Mouse (Mus musculus) intestine, embryonic 16.5 days (tissue): ENCODE data around the gene Prr22. TPM values are rescaled to one million over a fixed set of nuclear protein-coding genes. Genes with fewer than 3 reads are reported as not detected.

ENCODE experiments used
- ATAC-seq: fragments of 200-750 bp; cut with Nextera tagmentation; 2 replicates; pipeline ENCODE4 v1.8.0; 2017; ENCODE audit warnings: moderate TSS enrichment, moderate library complexity
- H3K27ac ChIP-seq: fragments of 300-500 bp; sonication (generic); 2 replicates; pipeline ENCODE4 v1.5.1; 2014; ENCODE audit warnings: mild to moderate bottlenecking, low read length
- H3K27me3 ChIP-seq: fragments of 300-500 bp; sonication (generic); replicated peaks from 2 replicates; pipeline ENCODE4 v1.6.1; 2014; ENCODE audit warnings: low read length, control low read depth, mixed read lengths; ENCODE audit not compliant: control insufficient read depth, insufficient read depth
- H3K36me3 ChIP-seq: fragments of 300-500 bp; sonication (generic); 2 replicates; pipeline ENCODE4 v1.6.1; 2014; ENCODE audit warnings: low read length, control low read depth; ENCODE audit not compliant: control insufficient read depth, insufficient read depth
- H3K4me1 ChIP-seq: fragments of 300-500 bp; sonication (generic); 2 replicates; pipeline ENCODE4 v1.6.1; 2014; ENCODE audit warnings: low read length, control low read depth, mixed read lengths; ENCODE audit not compliant: control insufficient read depth, insufficient read depth
- H3K4me2 ChIP-seq: fragments of 300-500 bp; sonication (generic); 2 replicates; pipeline ENCODE4 v1.6.1; 2014; ENCODE audit warnings: low read depth, low read length, control low read depth
- H3K4me3 ChIP-seq: fragments of 300-500 bp; sonication (generic); 2 replicates; pipeline ENCODE4 v1.5.1; 2014; ENCODE audit warnings: mild to moderate bottlenecking, low read length
- H3K9ac ChIP-seq: fragments of 300-500 bp; sonication (generic); 2 replicates; pipeline ENCODE4 v1.6.1; 2014; ENCODE audit warnings: low read depth, low read length
- H3K9me3 ChIP-seq: fragments of 300-500 bp; sonication (generic); 2 replicates; pipeline ENCODE4 v1.6.1; 2016; ENCODE audit warnings: low read length, control low read depth; ENCODE audit not compliant: control insufficient read depth
- WGBS: fragments of 180-500 bp; shearing (Covaris S2); extraction: QIAGEN DNeasy Blood & Tissue Kit; methylation state at CpG from one replicate; pipeline ENCODE4 v1.1.7; 2014; 5-methylcytosine and 5-hydroxymethylcytosine counted together
- polyA plus RNA-seq: library from polyadenylated mRNA; unstranded; fragments of >200 nt; fragmentation: Nextera tagmentation; extraction: Ambion mirVana; gene quantifications from 2 replicates; pipeline ENCODE4 v1.2.1, GENCODE M21; 2015

Prr22 gene
- 0.84 and 1.6 TPM in 2 replicates for polyA plus RNA-seq

GRCm38 (mm10) chr17:56769950-56770349 is at the start of gene Prr22:
Gene Prr22 (plus strand): TSS chr17:56770250.
- Histone ChIP-seq H3K27me3 (no peaks in the 10 kb centered on the region), H3K9ac (no peak within 1 kb of the TSS), H3K4me3 (no peak within 1 kb of the TSS), H3K4me1 (peaks cover 5% of the 10 kb centered on the region), H3K9me3 (no peaks in the 10 kb centered on the region), H3K36me3 (peaks cover 25% of the 10 kb centered on the region), H3K27ac (no peak within 1 kb of the TSS), H3K4me2 (no peak within 1 kb of the TSS)
- no peak for ATAC-seq
- 93% methylated on average over 5 of the region's 5 CpGs for WGBS

GRCm38 (mm10) chr17:56722441-56722840 is 47.6 kb upstream of the Prr22 start:
- no peak overlapping the region for H3K9ac ChIP-seq
- no peak overlapping the region for H3K4me3 ChIP-seq
- no peak overlapping the region for H3K4me2 ChIP-seq
- H3K27ac ChIP-seq, result no peak overlapping the region
- H3K4me1 ChIP-seq, result peaks cover 24% of the 10 kb centered on the region
- H3K9me3 ChIP-seq, result no peaks in the 10 kb centered on the region
- H3K27me3 ChIP-seq, result no peaks in the 10 kb centered on the region
- H3K36me3 ChIP-seq, result peaks cover 20% of the 10 kb centered on the region
- WGBS, result 44% methylated on average over 5 of the region's 5 CpGs
- no peak for ATAC-seq

- Histone ChIP-seq H3K9me3 (no peaks in the 10 kb centered on the region), H3K9ac (0 out of 2 replicates have a peak overlapping the region, but pooled peaks have one; percentile 4), H3K27me3 (no peaks in the 10 kb centered on the region), H3K4me2 (no peak overlapping the region), H3K4me1 (peaks cover 34% of the 10 kb centered on the region), H3K36me3 (peaks cover 20% of the 10 kb centered on the region), H3K27ac (no peak overlapping the region), H3K4me3 (no peak overlapping the region)
- no peak for ATAC-seq
- 76% methylated on average over 11 of the region's 11 CpGs for WGBS
Measured at GRCm38 (mm10) chr17:56723419-56724161, 46.5 kb upstream of the Prr22 start.

GRCm38 (mm10) chr17:56727029-56727649 is 42.9 kb upstream of the Prr22 start:
- Histone ChIP-seq H3K27ac (no peak overlapping the region), H3K9me3 (no peaks in the 10 kb centered on the region), H3K4me2 (peak overlapping the region; percentile 39), H3K4me3 (no peak overlapping the region), H3K4me1 (peaks cover 28% of the 10 kb centered on the region), H3K9ac (no peak overlapping the region), H3K27me3 (no peaks in the 10 kb centered on the region), H3K36me3 (peaks cover 13% of the 10 kb centered on the region)
- WGBS, result 13% methylated on average over 7 of the region's 7 CpGs
- ATAC-seq, result peak; percentile 27

GRCm38 (mm10) chr17:56727659-56728058 is 42.4 kb upstream of the Prr22 start:
- H3K9ac ChIP-seq, result peak overlapping the region; percentile 29; the same call in 1 of the 2 replicates
- H3K27ac ChIP-seq, result peak overlapping the region; percentile 46; the same call in 1 of the 2 replicates
- no peak overlapping the region for H3K4me3 ChIP-seq
- no peaks in the 10 kb centered on the region for H3K27me3 ChIP-seq
- H3K36me3 ChIP-seq, result peaks cover 12% of the 10 kb centered on the region
- H3K9me3 ChIP-seq, result no peaks in the 10 kb centered on the region
- WGBS, result 8% methylated on average over 12 of the region's 12 CpGs
- H3K4me2 ChIP-seq, result peak overlapping the region; percentile 39
- peaks cover 25% of the 10 kb centered on the region for H3K4me1 ChIP-seq
- ATAC-seq, result peak; percentile 76

GRCm38 (mm10) chr17:56728117-56728516 is 41.9 kb upstream of the Prr22 start:
- H3K27ac ChIP-seq, result peak overlapping the region; percentile 41
- peaks cover 23% of the 10 kb centered on the region for H3K4me1 ChIP-seq
- ATAC-seq, result peak; percentile 31
- H3K9me3 ChIP-seq, result no peaks in the 10 kb centered on the region
- peak overlapping the region; percentile 29; the same call in 1 of the 2 replicates for H3K9ac ChIP-seq
- no peak overlapping the region for H3K4me3 ChIP-seq
- WGBS, result 15% methylated on average over 12 of the region's 12 CpGs
- peaks cover 9% of the 10 kb centered on the region for H3K36me3 ChIP-seq
- H3K4me2 ChIP-seq, result peak overlapping the region; percentile 39
- no peaks in the 10 kb centered on the region for H3K27me3 ChIP-seq

- Histone ChIP-seq H3K4me1 (peaks cover 19% of the 10 kb centered on the region), H3K27me3 (no peaks in the 10 kb centered on the region), H3K36me3 (no peaks in the 10 kb centered on the region; the same call in 1 of the 2 replicates), H3K4me2 (no peak overlapping the region), H3K27ac (no peak overlapping the region), H3K9me3 (no peaks in the 10 kb centered on the region), H3K9ac (no peak overlapping the region), H3K4me3 (no peak overlapping the region)
- no peak for ATAC-seq
- WGBS, result 52% methylated on average over 6 of the region's 6 CpGs
Measured at GRCm38 (mm10) chr17:56729151-56729550, 40.9 kb upstream of the Prr22 start.

GRCm38 (mm10) chr17:56729656-56730055 is 40.4 kb upstream of the Prr22 start:
- Histone ChIP-seq H3K9me3 (no peaks in the 10 kb centered on the region), H3K4me3 (no peak overlapping the region), H3K36me3 (no peaks in the 10 kb centered on the region), H3K4me2 (no peak overlapping the region), H3K27me3 (no peaks in the 10 kb centered on the region), H3K4me1 (peaks cover 19% of the 10 kb centered on the region), H3K27ac (no peak overlapping the region), H3K9ac (no peak overlapping the region)
- ATAC-seq, result no peak
- WGBS, result 75% methylated on average over 2 of the region's 2 CpGs

GRCm38 (mm10) chr17:56736534-56736933 is 33.5 kb upstream of the Prr22 start:
- ATAC-seq, result no peak
- Histone ChIP-seq H3K9ac (no peak overlapping the region), H3K9me3 (no peaks in the 10 kb centered on the region), H3K4me1 (no peaks in the 10 kb centered on the region), H3K4me2 (no peak overlapping the region), H3K27me3 (no peaks in the 10 kb centered on the region), H3K27ac (no peak overlapping the region), H3K4me3 (no peak overlapping the region), H3K36me3 (no peaks in the 10 kb centered on the region)
- 44% methylated on average over 8 of the region's 8 CpGs for WGBS
